Mouse (Mus musculus) megakaryocyte, embryonic 14.5 days (primary cell): Measurements from ENCODE around the gene Qk.

Experiments
- FLI1 ChIP-seq: IDR thresholded peaks from 2 replicates; pipeline ENCODE4 v1.6.1; 2012; ENCODE audit warnings: low read length, inconsistent platforms, mixed read lengths
- GATA1 ChIP-seq: IDR thresholded peaks from 3 replicates; pipeline ENCODE4 v1.6.1; 2012; ENCODE audit warnings: mixed read lengths, low read length, inconsistent platforms, borderline replicate concordance

- TF ChIP-seq GATA1 (no peak), FLI1 (no peak)
Observed at GRCm38 (mm10) chr17:10279532-10279931, 40.1 kb downstream of the Qk start.
